Mouse (Mus musculus) ES-Bruce4 (cell line): ENCODE measurements around the gene Fhit.

Source experiments
- EP300 ChIP-seq: IDR thresholded peaks from 2 replicates; pipeline ENCODE4 v1.6.1; 2011; ENCODE audit warnings: low read depth, low read length; ENCODE audit not compliant: insufficient read depth
- POLR2A ChIP-seq: IDR thresholded peaks from one replicate; pipeline ENCODE4 v1.8.1; 2011; ENCODE audit warnings: low read length; ENCODE audit not compliant: insufficient read depth

GRCm38 (mm10) chr14:10978651-10979050 is 183.2 kb downstream of the Fhit start:
- TF ChIP-seq POLR2A = no peak
- TF ChIP-seq EP300 = no peak
